Mouse (Mus musculus) hindbrain, embryonic 10.5 days (tissue): Measurements from ENCODE around the gene Shisa4. TPM values are rescaled to one million over a fixed set of nuclear protein-coding genes. Genes with fewer than 3 reads are reported as not detected.
A peak's percentile ranks its signal among the peaks of the same experiment; 100 is the strongest.
"Not testable (repeated sequence)": the region's sequence is repeated elsewhere in the genome, so short reads cannot be mapped to it uniquely, and the experiment has no call there.

Source experiments
- DNase-seq: peaks from one replicate; pipeline ENCODE4 v3.0.0-alpha.2; 2017; ENCODE audit warnings: low spot score
- H3K27ac ChIP-seq: fragments of 300-500 bp; sonication (generic); 2 replicates; pipeline ENCODE4 v1.5.1; 2016; ENCODE audit warnings: mild to moderate bottlenecking, moderate library complexity
- H3K27me3 ChIP-seq: fragments of 300-500 bp; sonication (generic); 2 replicates; pipeline ENCODE4 v1.6.1; 2016; ENCODE audit warnings: mild to moderate bottlenecking; ENCODE audit not compliant: poor library complexity, insufficient read depth, severe bottlenecking
- H3K36me3 ChIP-seq: fragments of 300-500 bp; sonication (generic); 2 replicates; pipeline ENCODE4 v1.6.1; 2016; ENCODE audit warnings: mild to moderate bottlenecking, moderate library complexity
- H3K4me1 ChIP-seq: fragments of 300-500 bp; sonication (generic); replicated peaks from 2 replicates; pipeline ENCODE4 v1.6.1; 2016; ENCODE audit warnings: mild to moderate bottlenecking
- H3K4me3 ChIP-seq: fragments of 300-500 bp; sonication (generic); 2 replicates; pipeline ENCODE4 v1.5.1; 2016; ENCODE audit warnings: mild to moderate bottlenecking, moderate library complexity
- H3K9me3 ChIP-seq: fragments of 300-500 bp; sonication (generic); 2 replicates; pipeline ENCODE4 v1.6.1; 2016; ENCODE audit warnings: mild to moderate bottlenecking, moderate library complexity
- WGBS: fragments of 180-500 bp; shearing (Covaris S2); methylation state at CpG from one replicate; pipeline ENCODE4 v1.1.7; 2016; 5-methylcytosine and 5-hydroxymethylcytosine counted together
- polyA plus RNA-seq: library from polyadenylated mRNA; unstranded; fragments of >200 nt; fragmentation: Nextera tagmentation; extraction: Ambion mirVana; gene quantifications from 2 replicates; pipeline ENCODE4 v1.2.1, GENCODE M21; 2016

The Shisa4 gene
- polyA plus RNA-seq = 63.3 and 72.2 TPM in 2 replicates

DNA sequence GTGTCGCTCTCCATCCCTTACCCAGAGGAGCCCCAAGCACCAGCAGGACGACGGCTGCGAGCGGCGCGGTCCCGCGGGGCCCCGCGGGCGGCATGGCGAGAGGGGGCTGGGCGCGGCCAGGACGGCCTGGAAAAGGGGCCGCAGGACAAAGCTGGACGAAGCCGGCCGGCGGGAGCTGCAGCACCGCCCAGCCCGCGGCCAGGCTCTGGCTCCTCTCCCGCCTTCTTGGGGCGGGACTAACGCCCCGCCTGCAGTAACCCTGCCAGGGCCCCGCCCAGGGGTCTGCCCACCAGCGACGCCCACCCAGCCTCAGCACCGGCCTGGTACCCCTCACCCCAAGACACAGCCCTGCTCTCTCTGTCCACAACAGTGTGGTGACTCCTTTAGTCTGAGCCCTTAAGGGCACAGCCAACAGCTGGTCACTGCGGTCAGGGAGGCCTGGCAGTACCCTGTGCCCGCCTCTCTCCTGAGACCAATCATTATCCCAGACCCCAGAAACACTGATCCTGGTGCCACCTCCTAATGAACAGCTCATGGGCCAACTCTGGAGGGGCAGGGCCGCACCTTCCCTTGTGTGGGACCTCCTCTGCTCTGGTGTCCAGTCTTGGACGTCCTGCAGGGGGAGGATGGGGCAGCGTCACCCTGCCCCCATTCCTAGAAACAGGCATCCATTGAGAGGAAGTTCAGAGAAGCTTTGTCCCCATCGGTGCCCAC, at the start of gene Shisa4:
TSS of gene Shisa4 (minus strand) at position 370 of the 714 bp plus-strand sequence.
- Histone ChIP-seq H3K27me3 (no peaks in the 10 kb centered on the region), H3K4me3 (peak within 1 kb of the TSS; percentile 67), H3K9me3 (no peaks in the 10 kb centered on the region), H3K36me3 (peaks cover 18% of the 10 kb centered on the region; the same call in 1 of the 2 replicates), H3K27ac (peak within 1 kb of the TSS; percentile 96), H3K4me1 (peaks cover 43% of the 10 kb centered on the region)
- peak; percentile 89 for DNase-seq
- 2% methylated on average over 38 of the region's 38 CpGs for WGBS

DNA sequence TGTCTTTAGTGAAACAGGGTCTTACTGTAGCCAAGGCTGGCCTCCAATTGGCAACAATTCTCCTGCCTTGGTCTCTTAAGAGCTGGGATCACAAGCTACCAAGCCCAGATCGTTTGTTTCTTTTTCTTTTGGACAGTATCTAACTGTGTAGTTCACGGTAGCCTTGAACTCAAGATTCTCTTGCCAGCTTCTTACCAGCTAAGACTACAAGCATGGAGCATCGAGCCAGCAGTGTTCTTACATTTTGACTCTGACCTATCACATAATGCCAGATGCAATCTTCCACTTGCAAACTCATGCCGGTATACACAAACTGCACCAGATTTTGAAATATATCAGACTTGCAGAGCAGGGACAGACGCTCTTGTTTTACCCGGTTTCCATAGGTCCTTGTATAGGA, 47.7 kb upstream of the Shisa4 start:
- H3K4me1 ChIP-seq = peaks cover 10% of the 10 kb centered on the region
- H3K4me3 ChIP-seq = no peak overlapping the region
- no peak for DNase-seq
- H3K27me3 ChIP-seq = no peaks in the 10 kb centered on the region
- 95% methylated on average over 6 of the region's 6 CpGs for WGBS
- H3K9me3 ChIP-seq = no peaks in the 10 kb centered on the region
- H3K36me3 ChIP-seq = peaks cover 93% of the 10 kb centered on the region
- no peak overlapping the region for H3K27ac ChIP-seq

DNA sequence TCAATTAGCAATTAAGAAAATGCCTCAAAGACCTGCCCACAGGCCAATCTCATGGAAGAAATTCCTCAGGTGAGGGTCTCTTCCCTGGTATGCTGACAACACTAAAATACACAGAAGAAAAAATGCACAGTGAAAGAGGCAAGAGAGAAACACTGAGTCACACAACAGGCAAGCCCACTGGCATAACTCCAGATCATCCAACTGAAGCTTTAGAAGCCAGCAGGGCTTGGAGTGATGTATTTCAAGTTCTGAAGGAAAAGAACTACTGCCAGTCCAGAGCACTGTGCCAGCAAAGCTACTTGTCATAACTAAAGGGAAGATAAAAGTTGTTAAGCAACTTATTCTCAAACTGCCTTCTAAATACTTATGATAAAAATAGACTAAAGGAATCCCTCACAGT, 39.0 kb upstream of the Shisa4 start:
- Histone ChIP-seq H3K4me3 (no peak overlapping the region), H3K36me3 (peaks cover 100% of the 10 kb centered on the region), H3K27ac (no peak overlapping the region), H3K4me1 (no peaks in the 10 kb centered on the region), H3K27me3 (no peaks in the 10 kb centered on the region), H3K9me3 (no peaks in the 10 kb centered on the region)
- no peak for DNase-seq

DNA sequence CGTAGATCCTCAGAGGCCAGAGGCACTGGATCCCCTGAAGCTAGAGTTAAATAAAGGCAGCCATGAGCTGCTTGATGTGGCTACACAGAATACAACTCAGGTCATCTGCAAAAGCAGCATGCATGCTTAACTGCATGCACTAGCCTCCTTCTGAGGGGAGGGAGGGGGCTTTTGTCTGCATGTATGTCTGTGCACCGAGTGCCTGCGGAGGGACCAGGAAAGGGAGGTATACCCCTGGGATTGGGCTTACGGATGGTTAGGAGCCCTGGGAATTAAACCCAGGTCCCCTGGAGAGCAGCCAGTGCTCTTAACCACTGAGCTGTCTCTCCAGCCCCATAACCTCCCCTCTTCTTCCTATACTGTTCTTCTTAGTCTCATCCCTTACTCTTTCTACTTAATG, 37.1 kb upstream of the Shisa4 start:
- Histone ChIP-seq H3K27ac (no peak overlapping the region), H3K36me3 (peaks cover 100% of the 10 kb centered on the region), H3K4me3 (no peak overlapping the region), H3K4me1 (no peaks in the 10 kb centered on the region), H3K27me3 (no peaks in the 10 kb centered on the region), H3K9me3 (no peaks in the 10 kb centered on the region)
- no peak for DNase-seq
- WGBS = 83% methylated on average over 4 of the region's 4 CpGs

DNA sequence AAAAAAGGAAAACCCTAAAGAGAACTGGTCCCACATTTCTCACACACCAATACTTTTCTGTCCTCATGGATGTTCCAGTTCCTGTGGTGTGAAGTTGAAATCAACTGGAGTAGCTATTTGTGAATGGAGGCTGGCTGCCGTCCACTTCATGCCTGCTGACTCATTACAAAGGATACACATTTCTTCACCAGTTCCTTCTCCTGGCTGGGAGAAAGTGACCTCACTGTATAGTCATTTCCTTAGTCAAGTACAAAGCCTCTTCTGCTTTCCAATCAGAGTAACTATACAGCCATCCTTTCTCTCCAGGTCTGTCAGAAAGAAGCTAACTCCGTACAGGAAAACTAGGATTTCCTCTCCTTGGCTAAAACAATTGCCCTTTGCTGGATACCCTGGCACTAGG, 35.9 kb upstream of the Shisa4 start:
- Histone ChIP-seq H3K4me1 (no peaks in the 10 kb centered on the region), H3K36me3 (peaks cover 100% of the 10 kb centered on the region), H3K9me3 (no peaks in the 10 kb centered on the region), H3K4me3 (no peak overlapping the region), H3K27ac (no peak overlapping the region), H3K27me3 (no peaks in the 10 kb centered on the region)
- DNase-seq = no peak
- WGBS = 85% methylated on average over 2 of the region's 2 CpGs

DNA sequence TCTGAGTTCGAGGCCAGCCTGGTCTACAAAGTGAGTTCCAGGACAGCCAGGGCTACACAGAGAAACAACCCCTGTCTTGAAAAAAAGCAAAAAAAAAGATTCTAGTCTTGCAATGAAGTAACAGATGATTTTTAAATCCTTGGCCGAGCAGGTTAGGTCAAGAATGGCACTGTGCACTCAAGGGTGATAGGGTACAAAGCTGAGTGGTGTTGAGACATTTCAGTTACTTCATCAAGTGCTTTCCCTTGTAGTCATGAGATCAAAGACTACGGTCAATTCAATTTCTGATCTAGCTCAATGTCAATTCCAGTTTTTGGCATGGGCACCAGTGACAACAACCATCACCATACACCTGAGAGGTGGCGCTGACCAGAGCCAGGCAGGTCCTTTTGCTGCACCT, 33.9 kb upstream of the Shisa4 start:
- no peak for DNase-seq
- no peak overlapping the region for H3K4me3 ChIP-seq
- H3K36me3 ChIP-seq = peaks cover 100% of the 10 kb centered on the region
- H3K27ac ChIP-seq = no peak overlapping the region
- no peaks in the 10 kb centered on the region for H3K4me1 ChIP-seq
- 98% methylated on average over 4 of the region's 4 CpGs for WGBS
- no peaks in the 10 kb centered on the region for H3K27me3 ChIP-seq
- H3K9me3 ChIP-seq = no peaks in the 10 kb centered on the region

DNA sequence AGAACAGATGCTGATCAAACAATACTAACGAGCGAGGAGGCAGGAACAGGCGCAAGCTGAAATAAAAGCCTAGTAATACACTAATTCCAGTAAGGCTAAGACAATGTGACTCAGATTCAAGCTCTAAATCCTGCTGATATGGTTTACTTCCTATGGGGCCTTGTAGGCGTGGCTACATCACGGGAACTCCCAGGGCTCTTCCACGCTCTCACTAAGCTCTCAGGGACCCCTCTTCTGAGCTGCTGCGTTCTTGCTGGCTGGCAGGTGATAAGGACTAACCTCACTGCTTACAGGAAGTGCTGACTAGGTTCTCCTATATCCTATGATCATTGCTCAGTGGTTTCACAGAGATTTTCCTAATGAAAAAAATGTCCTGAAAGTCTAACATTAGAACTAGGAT, 30.3 kb upstream of the Shisa4 start:
- Histone ChIP-seq H3K4me1 (no peaks in the 10 kb centered on the region), H3K36me3 (peaks cover 100% of the 10 kb centered on the region), H3K4me3 (no peak overlapping the region), H3K9me3 (no peaks in the 10 kb centered on the region), H3K27ac (no peak overlapping the region), H3K27me3 (no peaks in the 10 kb centered on the region)
- 91% methylated on average over 7 of the region's 7 CpGs for WGBS
- DNase-seq = no peak

DNA sequence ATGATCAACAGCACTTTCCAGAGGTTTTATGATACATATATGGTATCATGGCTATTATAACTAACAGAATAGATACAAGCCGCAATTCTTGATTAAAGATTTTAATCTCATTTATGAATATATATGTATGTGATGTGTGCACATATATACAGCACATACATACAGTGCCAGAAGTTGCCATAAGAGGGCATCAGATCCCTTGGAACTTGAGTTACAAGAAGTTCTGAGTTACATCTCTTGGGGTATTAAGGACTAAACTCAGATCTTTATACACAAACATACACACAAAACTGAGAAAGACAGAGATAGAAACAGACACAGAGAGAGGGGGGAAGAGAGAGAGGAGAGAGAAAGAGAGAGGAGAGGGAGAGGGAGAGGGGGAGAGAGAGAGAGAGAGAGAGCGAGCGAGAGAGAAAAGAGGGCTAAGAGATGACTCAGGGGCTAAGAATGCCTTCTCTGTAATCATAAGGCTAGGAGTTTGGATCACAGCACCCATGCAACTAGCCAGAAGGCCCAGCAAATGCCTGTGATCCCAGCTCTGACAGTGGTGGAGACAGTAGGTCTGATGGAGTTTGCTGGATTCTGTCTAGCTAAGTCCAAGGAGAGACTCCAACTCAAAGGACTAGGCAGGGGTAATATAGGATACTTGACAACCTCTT, 26.5 kb upstream of the Shisa4 start:
- H3K36me3 ChIP-seq = peaks cover 100% of the 10 kb centered on the region
- WGBS = 94% methylated on average over 3 of the region's 3 CpGs
- no peak overlapping the region for H3K27ac ChIP-seq
- no peaks in the 10 kb centered on the region for H3K27me3 ChIP-seq
- no peak overlapping the region for H3K4me3 ChIP-seq
- DNase-seq = no peak
- no peaks in the 10 kb centered on the region for H3K4me1 ChIP-seq
- no peaks in the 10 kb centered on the region for H3K9me3 ChIP-seq

DNA sequence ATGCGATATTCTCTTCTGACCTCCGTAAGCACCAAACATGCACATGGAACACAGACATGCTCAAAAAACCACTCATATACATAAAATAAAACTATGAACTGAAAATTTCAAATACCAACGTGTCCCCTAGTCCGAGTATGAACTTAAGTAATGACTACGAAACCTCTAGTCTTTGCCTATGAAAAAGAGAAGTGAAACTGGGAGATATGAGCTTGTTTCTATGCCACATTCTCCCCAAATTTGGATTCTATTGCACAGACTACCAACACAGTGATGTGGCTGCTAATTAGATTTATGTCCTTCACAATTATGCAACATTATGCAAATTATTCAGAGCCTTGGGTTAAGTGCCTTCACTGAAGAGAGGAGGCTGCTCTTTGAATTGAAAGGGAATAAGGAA, 24.4 kb upstream of the Shisa4 start:
- 96% methylated on average over 5 of the region's 5 CpGs for WGBS
- no peak for DNase-seq
- H3K9me3 ChIP-seq = no peaks in the 10 kb centered on the region
- no peak overlapping the region for H3K27ac ChIP-seq
- H3K27me3 ChIP-seq = no peaks in the 10 kb centered on the region
- H3K4me3 ChIP-seq = no peak overlapping the region
- H3K4me1 ChIP-seq = no peaks in the 10 kb centered on the region
- H3K36me3 ChIP-seq = peaks cover 100% of the 10 kb centered on the region

DNA sequence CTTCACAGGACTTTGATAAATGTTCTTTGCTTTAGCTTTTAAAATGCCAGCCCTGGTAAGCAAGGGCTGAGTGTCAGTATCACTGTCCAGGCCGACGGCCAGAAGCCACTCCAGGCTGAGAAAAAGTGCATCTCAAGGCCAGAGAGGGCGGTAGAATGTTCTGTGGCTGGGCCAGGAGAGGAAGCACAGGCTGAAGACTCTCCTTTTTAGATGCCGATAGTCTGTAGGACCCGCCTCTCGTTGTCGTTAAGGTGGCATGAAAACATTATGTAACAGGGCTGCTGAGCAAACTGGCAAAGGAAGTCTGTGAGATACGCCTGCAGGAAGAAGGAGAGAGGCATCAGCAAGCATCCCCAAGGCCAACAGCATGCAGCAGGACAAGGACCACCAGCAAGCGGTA, 10.1 kb upstream of the Shisa4 start:
- no peaks in the 10 kb centered on the region for H3K9me3 ChIP-seq
- H3K4me1 ChIP-seq = no peaks in the 10 kb centered on the region
- H3K27me3 ChIP-seq = no peaks in the 10 kb centered on the region
- WGBS = 90% methylated on average over 9 of the region's 9 CpGs
- peaks cover 88% of the 10 kb centered on the region for H3K36me3 ChIP-seq
- DNase-seq = no peak
- no peak overlapping the region for H3K27ac ChIP-seq
- no peak overlapping the region for H3K4me3 ChIP-seq

DNA sequence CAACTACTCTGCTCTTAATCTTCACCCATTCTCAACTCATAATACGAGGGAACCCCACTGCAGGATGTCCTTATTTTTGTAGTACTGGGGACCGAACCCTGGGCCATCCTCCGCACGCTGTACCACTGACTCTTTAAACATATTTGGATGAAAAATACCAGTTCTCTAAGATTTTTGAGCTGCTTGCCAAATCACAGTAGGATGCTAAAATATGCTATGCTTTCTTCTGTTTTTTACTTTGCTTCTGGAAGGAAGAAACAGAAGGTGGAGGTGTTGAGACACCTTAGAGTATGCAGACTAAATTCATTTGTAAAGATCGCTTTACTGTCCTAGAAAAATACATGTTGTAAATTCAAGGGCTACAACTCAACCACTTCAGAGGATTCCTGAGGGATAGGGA, 9.1 kb upstream of the Shisa4 start:
- Histone ChIP-seq H3K27ac (no peak overlapping the region), H3K4me1 (no peaks in the 10 kb centered on the region), H3K9me3 (no peaks in the 10 kb centered on the region), H3K27me3 (no peaks in the 10 kb centered on the region), H3K4me3 (no peak overlapping the region), H3K36me3 (peaks cover 78% of the 10 kb centered on the region)
- no peak for DNase-seq
- 97% methylated on average over 5 of the region's 5 CpGs for WGBS

DNA sequence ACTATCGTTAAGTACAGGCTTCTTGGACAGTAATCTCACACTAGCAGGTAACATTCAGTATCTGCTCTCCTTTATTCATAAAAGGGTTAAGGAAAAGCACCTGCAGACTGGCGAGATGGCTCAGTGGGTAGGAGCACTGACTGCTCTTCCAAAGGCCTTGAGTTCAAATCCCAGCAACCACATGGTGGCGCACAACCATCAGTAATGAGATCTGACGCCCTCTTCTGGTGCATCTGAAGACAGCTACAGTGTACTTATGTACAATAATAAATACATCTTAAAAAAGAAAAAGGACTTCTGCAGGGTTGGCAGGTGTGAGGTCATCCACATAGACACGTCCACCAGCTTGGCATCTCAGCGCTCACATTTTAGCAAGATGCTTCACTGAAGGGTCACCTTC, 6.5 kb upstream of the Shisa4 start:
- H3K4me3 ChIP-seq, H3K9me3 ChIP-seq, H3K27me3 ChIP-seq, DNase-seq, H3K4me1 ChIP-seq, H3K27ac ChIP-seq: not testable (repeated sequence)
- WGBS = 56% methylated on average over 6 of the region's 6 CpGs
- peaks cover 52% of the 10 kb centered on the region for H3K36me3 ChIP-seq

DNA sequence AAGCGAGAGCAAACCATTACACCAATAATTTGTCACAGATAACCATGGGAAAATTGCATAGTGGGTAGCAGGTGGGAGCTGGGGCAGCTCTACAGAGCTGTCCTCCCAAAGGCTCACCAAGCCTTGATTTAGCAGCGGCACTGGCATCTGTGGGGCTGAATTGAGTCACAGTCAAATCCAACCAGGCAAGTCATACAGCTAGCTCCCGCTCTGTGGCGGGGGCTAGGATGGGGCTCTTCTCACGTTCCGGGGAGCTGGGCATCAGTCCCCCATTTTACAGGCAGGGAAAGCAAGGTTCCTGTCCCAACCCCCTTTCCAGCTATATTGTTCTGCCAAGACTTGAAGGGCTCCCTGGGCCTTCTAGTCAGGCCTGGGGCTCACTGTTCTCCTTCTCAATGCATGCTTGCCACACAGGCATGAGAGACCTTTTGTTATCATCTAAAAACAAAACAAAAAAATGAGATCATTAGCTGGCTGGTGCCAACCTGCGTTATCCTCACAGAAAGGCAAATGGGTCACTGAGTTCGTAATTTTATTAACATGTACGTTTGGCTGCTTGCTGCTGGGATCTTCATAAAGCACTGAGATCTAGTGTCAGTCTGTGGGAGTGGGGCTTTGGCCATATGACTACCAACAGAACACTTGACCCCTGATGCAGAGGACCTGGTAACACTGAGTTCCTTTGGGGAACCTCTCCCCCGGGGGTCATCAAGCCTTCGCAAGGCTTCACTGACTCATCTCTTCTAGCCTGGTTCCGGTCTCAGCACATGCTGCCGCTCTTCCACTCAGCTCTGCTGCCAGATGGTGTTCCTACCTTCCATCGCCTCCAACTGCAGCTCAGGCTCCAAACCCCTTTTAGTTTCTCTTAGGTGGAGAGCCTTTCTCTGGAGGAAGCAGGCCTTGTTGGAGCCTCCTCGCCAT, 5.3 kb upstream of the Shisa4 start:
- Histone ChIP-seq H3K4me3 (no peak overlapping the region), H3K27me3 (no peaks in the 10 kb centered on the region), H3K9me3 (no peaks in the 10 kb centered on the region), H3K36me3 (peaks cover 39% of the 10 kb centered on the region), H3K4me1 (peaks cover 3% of the 10 kb centered on the region), H3K27ac (0 out of 2 replicates have a peak overlapping the region, but pooled peaks have one; percentile 29)
- DNase-seq = no peak
- WGBS = 85% methylated on average over 15 of the region's 15 CpGs
